In the genomic region with DNA sequence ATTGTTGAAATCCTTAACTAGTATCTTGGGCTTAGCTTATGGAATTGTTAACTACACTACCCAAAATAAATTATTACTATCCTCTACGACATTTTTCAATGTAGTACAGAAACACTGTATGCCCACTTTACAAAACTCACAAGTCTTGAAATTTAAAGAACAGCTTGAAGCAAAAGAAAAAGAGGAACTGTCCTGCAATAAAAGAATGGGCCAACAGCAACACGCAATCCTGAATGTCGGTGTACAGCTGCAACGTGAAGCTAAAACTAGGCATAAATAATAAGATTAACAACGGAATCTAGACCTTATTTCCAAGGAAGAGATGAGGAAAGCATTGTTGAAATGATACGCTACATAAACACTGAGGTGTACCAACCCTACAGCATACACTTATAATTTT, we compare ENCODE assay signal across 9 mouse cellular contexts. TPM values are rescaled to one million over a fixed set of nuclear protein-coding genes. Genes with fewer than 3 reads are reported as not detected.
DNase-seq lines count a peak whose midpoint lies in the region; ATAC-seq and TF ChIP-seq lines count a peak whose summit lies in the region.
"Had no signal": no experiment of that assay in that cellular context is flagged by ENCODE, and none has a peak within 500 bp of the region (broad histone marks: within the 10 kb centered on the region; RNA-seq: fewer than 3 reads in every experiment).

No protein-coding gene starts in this region.

- intact Hi-C loops in left cerebral cortex, postnatal 25 days (cut with DNase I) = loop anchor here (5.0 kb wide), 1 partner anchor 161 kb away; the partner anchor contains the start of gene Zfp809

- H3K4me3 ChIP-seq in CH12.LX (replicated peaks in 1 of 3; ENCODE audit: low read depth in 2 of 3, low read length in 2 of 3, poor library complexity in 1 of 3) = peak overlapping the region; percentile 83 to 95 (median 94)
- H3K4me3 ChIP-seq in forebrain, embryonic 16.5 days (replicated peaks; ENCODE audit: low read length) = peak overlapping the region; percentile 83
- peak overlapping the region; percentile 91 for H3K4me3 ChIP-seq in liver, embryonic 15.5 days (replicated peaks)

- no peak for TF ChIP-seq RAD21 in CH12.LX (IDR thresholded peaks at IDR 0.05; ENCODE audit: low read depth, low read length)

- TF ChIP-seq POLR2A in CH12.LX (IDR thresholded peaks at IDR 0.05; ENCODE audit: low read depth, low read length) = no peak

- H3K4me2 ChIP-seq in CH12.LX (ENCODE audit: insufficient read depth, low read depth, poor library complexity, severe bottlenecking) = peak overlapping the region; percentile 90
- H3K4me2 ChIP-seq in forebrain, embryonic 16.5 days (ENCODE audit: low read length) = peak overlapping the region; percentile 88
- H3K4me2 ChIP-seq in liver, embryonic 15.5 days = peak overlapping the region; percentile 97

- H3K9ac ChIP-seq in CH12.LX (ENCODE audit: insufficient read depth, low read depth) = peak overlapping the region; percentile 84
- H3K9ac ChIP-seq in forebrain, embryonic 16.5 days (replicated peaks; ENCODE audit: low read depth, low read length) = peak overlapping the region; percentile 90; the same call in 1 of the 2 replicates
- H3K9ac ChIP-seq in liver, embryonic 15.5 days = peak overlapping the region; percentile 98

- no peak for TF ChIP-seq CTCF in CH12.LX (conservative IDR thresholded peaks at IDR 0.05 in 1 of 2, IDR thresholded peaks at IDR 0.05 in 1 of 2; ENCODE audit: low read depth in 2 of 2, low read length in 2 of 2)

- in situ Hi-C loops in CH12.LX (cut with MboI; ENCODE audit: low pct_ligation_motif_present, low pct_unique_long_range_greater_than_20kb, low sequenced_read_pairs) = no loop called here

- no peak; the same call in 1 of the 2 replicates for TF ChIP-seq EP300 in CH12.LX (IDR thresholded peaks at IDR 0.05; ENCODE audit: low read length)

- H3K27me3 ChIP-seq in CH12.LX (replicated peaks) = no peaks in the 10 kb centered on the region
- H3K27me3 ChIP-seq in forebrain, embryonic 16.5 days (replicated peaks; ENCODE audit: control insufficient read depth, insufficient read depth, low read length) = no peaks in the 10 kb centered on the region
- no peaks in the 10 kb centered on the region for H3K27me3 ChIP-seq in liver, embryonic 15.5 days

- 7% methylated on average over 6 of the region's 6 CpGs for WGBS in forebrain, embryonic 16.5 days
- WGBS in liver, embryonic 15.5 days (ENCODE audit: insufficient replicate concordance) = 7% methylated on average over 6 of the region's 6 CpGs

- dilution Hi-C loops in CH12.LX (cut with MboI; ENCODE audit: extremely low pct_ligation_motif_present, extremely low pct_unique_long_range_greater_than_20kb, low sequenced_read_pairs) = no loop called here

- no peak for ATAC-seq in forebrain, embryonic 16.5 days
- ATAC-seq in liver, embryonic 15.5 days (ENCODE audit: insufficient read depth) = no peak

- no peaks in the 10 kb centered on the region for H3K9me3 ChIP-seq in CH12.LX (replicated peaks; ENCODE audit: low read length)
- H3K9me3 ChIP-seq in forebrain, embryonic 16.5 days (ENCODE audit: control insufficient read depth, low read length) = no peaks in the 10 kb centered on the region
- H3K9me3 ChIP-seq in liver, embryonic 15.5 days (replicated peaks) = no peaks in the 10 kb centered on the region

- H3K36me3 ChIP-seq in CH12.LX (replicated peaks in 1 of 2; ENCODE audit: control insufficient read depth in 1 of 2, insufficient read depth in 1 of 2, low read length in 1 of 2) = peaks cover 0 to 9% of the 10 kb centered on the region in 2 experiments
- no peaks in the 10 kb centered on the region for H3K36me3 ChIP-seq in forebrain, embryonic 16.5 days (ENCODE audit: control insufficient read depth, insufficient read depth)
- peaks cover 25% of the 10 kb centered on the region for H3K36me3 ChIP-seq in liver, embryonic 15.5 days (replicated peaks)

- peak overlapping the region; percentile 90; the same call in 1 of the 2 replicates for H3K27ac ChIP-seq in CH12.LX (ENCODE audit: insufficient read depth, low read depth)
- H3K27ac ChIP-seq in forebrain, embryonic 16.5 days (ENCODE audit: low read length) = no peak overlapping the region
- H3K27ac ChIP-seq in liver, embryonic 15.5 days (replicated peaks) = peak overlapping the region; percentile 96

- peaks cover 0 to 23% of the 10 kb centered on the region in 2 experiments; a peak in 2 of 4 replicates for H3K4me1 ChIP-seq in CH12.LX (ENCODE audit: control insufficient read depth in 1 of 2, insufficient read depth in 2 of 2)
- peaks cover 11% of the 10 kb centered on the region for H3K4me1 ChIP-seq in forebrain, embryonic 16.5 days (replicated peaks; ENCODE audit: control insufficient read depth, insufficient read depth, low read length)
- peaks cover 45% of the 10 kb centered on the region for H3K4me1 ChIP-seq in liver, embryonic 15.5 days (replicated peaks)

- DNase-seq in A20 (ENCODE audit: low read depth, low spot score) = peak; percentile 55
- no peak for DNase-seq in CH12.LX (ENCODE audit: extremely low read depth)
- no peak for DNase-seq in yolk sac, embryonic 10.5 days (ENCODE audit: low spot score)
- DNase-seq in left cerebral cortex, postnatal 25 days (ENCODE audit: low spot score in 2 of 2) = no peak
- no peak for DNase-seq in layer of hippocampus, postnatal 36 days
- no peak for DNase-seq in urinary bladder, postnatal 10 days (ENCODE audit: low spot score)
- DNase-seq: right cerebral cortex, adult 18-20 months had no signal

- H3K79me2 ChIP-seq in CH12.LX (replicated peaks; ENCODE audit: control insufficient read depth, extremely low read depth, insufficient read depth, poor library complexity, severe bottlenecking) = peaks cover 47% of the 10 kb centered on the region

TF ChIP-seq in CH12.LX, 34 proteins besides CTCF, POLR2A, EP300 and RAD21:
- 0 out of 2 replicates have a peak, but pooled peaks have one; percentile 17 for TF ChIP-seq CHD1 (IDR thresholded peaks at IDR 0.05; ENCODE audit: low read depth, low read length)
- 0 out of 2 replicates have a peak, but pooled peaks have one; percentile 15 for TF ChIP-seq MYC (IDR thresholded peaks at IDR 0.05; ENCODE audit: low read depth, low read length)
- TF ChIP-seq TBP (conservative IDR thresholded peaks at IDR 0.05; ENCODE audit: low read depth, low read length) = 0 out of 2 replicates have a peak, but pooled peaks have one; percentile 14
- TF ChIP-seq SMC3 (IDR thresholded peaks at IDR 0.05; ENCODE audit: low read depth, low read length) = no peak

RNA-seq across cellular contexts. Expression of gene Anln, which starts 1.1 kb away (rescaled TPM):
- total RNA-seq in CH12.LX (2012; rRNA removed) (12.2 and 14.6 TPM in 2 replicates), CH12.LX (2014; rRNA removed) (15.7 and 16.2 TPM in 2 replicates)
- polyA plus RNA-seq in CH12.LX (2012; ENCODE audit: insufficient read length, low read depth) = 12.3 and 14.9 TPM in 2 replicates
- 10.6 and 14.3 TPM in 2 replicates for polyA plus RNA-seq in forebrain, embryonic 16.5 days (2015; fragmentation: Nextera tagmentation; extraction: Ambion mirVana)
- polyA plus RNA-seq in liver, embryonic 15.5 days (2015; fragmentation: Nextera tagmentation; extraction: Ambion mirVana) = 25.8 and 27.1 TPM in 2 replicates
- total RNA-seq in left cerebral cortex, postnatal 25 days (2021) = 1 to 10 TPM; 6.4 to 7.3 TPM
- total RNA-seq in layer of hippocampus, postnatal 36 days (2021) = 10 to 100 TPM; 20.3 TPM

RNA-seq across cellular contexts. Expression of gene 9530077C05Rik, which starts 23.4 kb away (rescaled TPM):
- total RNA-seq in CH12.LX (2012; rRNA removed) = 0.46 and 0.93 TPM in 2 replicates
- total RNA-seq in CH12.LX (2014; rRNA removed) = 0.71 and 0.78 TPM in 2 replicates
- 0.27 and 1.4 TPM in 2 replicates for polyA plus RNA-seq in CH12.LX (2012; ENCODE audit: insufficient read length, low read depth)
- 11.3 and 12.5 TPM in 2 replicates for polyA plus RNA-seq in forebrain, embryonic 16.5 days (2015; fragmentation: Nextera tagmentation; extraction: Ambion mirVana)
- 1.8 and 2.0 TPM in 2 replicates for polyA plus RNA-seq in liver, embryonic 15.5 days (2015; fragmentation: Nextera tagmentation; extraction: Ambion mirVana)
- total RNA-seq in left cerebral cortex, postnatal 25 days (2021) = 1 to 10 TPM; 7.4 to 8.4 TPM
- 1 to 10 TPM; 7.1 to 7.8 TPM for total RNA-seq in layer of hippocampus, postnatal 36 days (2021)

Comparison
In these comparisons a context has a peak if more than half of its experiments do, and no peak if none do; other contexts are left out.
1. RNA of gene 9530077C05Rik, which starts 23.4 kb away (total RNA-seq): 7.4 to 8.4 TPM in left cerebral cortex, postnatal 25 days and 7.1 to 7.8 TPM in layer of hippocampus, postnatal 36 days; 0.46 to 0.93 TPM in CH12.LX; every median in the first group is over 4 times any median in the second.
2. Peak in every context shown above with its lines, with median percentiles within 50 percentile points of each other: H3K4me2 ChIP-seq, H3K4me3 ChIP-seq and H3K9ac ChIP-seq.